Mouse (Mus musculus) limb, embryonic 15.5 days (tissue): ENCODE measurements around the gene Gm14139. TPM values are rescaled to one million over a fixed set of nuclear protein-coding genes. Genes with fewer than 3 reads are reported as not detected.

Experiments used
- polyA plus RNA-seq: library from polyadenylated mRNA; unstranded; fragments of >200 nt; fragmentation: Nextera tagmentation; extraction: Ambion mirVana; gene quantifications from 2 replicates; pipeline ENCODE4 v1.2.1, GENCODE M21; 2015

Gene Gm14139
- polyA plus RNA-seq, 1 experiment from 2014 or later, result not detected

Other genes with a start within 250 kb of the Gm14139 start
- 8.3 and 9.3 TPM in 2 replicates for gene Zfp120, start 45.0 kb upstream of the Gm14139 start, polyA plus RNA-seq
- not detected in 2 replicates for gene Gm10770, start 2.1 kb upstream of the Gm14139 start, polyA plus RNA-seq
- gene Zfp937, start 36.3 kb downstream of the Gm14139 start, polyA plus RNA-seq, result 9.0 TPM in 2 replicates
- 5.3 and 5.8 TPM in 2 replicates for gene Gm21994, start 73.8 kb downstream of the Gm14139 start, polyA plus RNA-seq
- 0.05 TPM in 1 of 2 replicates, not detected in the other for gene Gm14124, start 75.8 kb downstream of the Gm14139 start, polyA plus RNA-seq
- gene Gm10130, start 141.9 kb downstream of the Gm14139 start, polyA plus RNA-seq, result 3.6 and 4.6 TPM in 2 replicates
- gene 3300002I08Rik, start 181.0 kb downstream of the Gm14139 start, polyA plus RNA-seq, result 7.1 and 8.2 TPM in 2 replicates